Mouse (Mus musculus) CH12F3 (cell line): ENCODE results near the gene Rbm24.

ENCODE experiments used
- in situ Hi-C: fragments of 300-500 bp; cut with MboI; formaldehyde crosslinking; loops from 2 replicates; pipeline ENCODE4 v1.14.3; 2020; ENCODE audit warnings: low sequenced_read_pairs

Gene Rbm24

GRCm38 (mm10) chr13:46418141-46418601 lies at the start of gene Rbm24:
Gene Rbm24 (plus strand): TSS chr13:46418434.
- in situ Hi-C loops = no loop called here

- in situ Hi-C loops = no loop called here
These were observed 45.4 kb upstream of the Rbm24 start for GRCm38 (mm10) chr13:46372884-46373283.

- in situ Hi-C loops = no loop called here
These were observed 42.9 kb upstream of the Rbm24 start for GRCm38 (mm10) chr13:46375371-46375770.

- in situ Hi-C loops = no loop called here
These were observed 30.8 kb upstream of the Rbm24 start for GRCm38 (mm10) chr13:46387396-46387795.

GRCm38 (mm10) chr13:46391654-46392053 lies 26.6 kb upstream of the Rbm24 start:
- in situ Hi-C loops = no loop called here

GRCm38 (mm10) chr13:46392893-46393292 lies 25.3 kb upstream of the Rbm24 start:
- in situ Hi-C loops = no loop called here

- in situ Hi-C loops = no loop called here
These were observed 24.3 kb upstream of the Rbm24 start for GRCm38 (mm10) chr13:46393936-46394335.

GRCm38 (mm10) chr13:46397235-46397634 lies 21.0 kb upstream of the Rbm24 start:
- in situ Hi-C loops = no loop called here

- in situ Hi-C loops = no loop called here
These were observed 11.1 kb upstream of the Rbm24 start for GRCm38 (mm10) chr13:46407151-46407550.

GRCm38 (mm10) chr13:46412247-46412646 lies 6.0 kb upstream of the Rbm24 start:
- in situ Hi-C loops = no loop called here

GRCm38 (mm10) chr13:46413588-46413987 lies 4.6 kb upstream of the Rbm24 start:
- in situ Hi-C loops = no loop called here

GRCm38 (mm10) chr13:46414050-46414449 lies 4.2 kb upstream of the Rbm24 start:
- in situ Hi-C loops = no loop called here

GRCm38 (mm10) chr13:46416021-46416420 lies 2.2 kb upstream of the Rbm24 start:
- in situ Hi-C loops = no loop called here

- in situ Hi-C loops = no loop called here
These were observed 640 bp upstream of the Rbm24 start for GRCm38 (mm10) chr13:46417594-46417993.

- in situ Hi-C loops = no loop called here
These were observed 704 bp downstream of the Rbm24 start for GRCm38 (mm10) chr13:46418731-46419545.

GRCm38 (mm10) chr13:46419648-46420047 lies 1.4 kb downstream of the Rbm24 start:
- in situ Hi-C loops = no loop called here

GRCm38 (mm10) chr13:46420095-46420494 lies 1.9 kb downstream of the Rbm24 start:
- in situ Hi-C loops = no loop called here

GRCm38 (mm10) chr13:46423805-46424204 lies 5.6 kb downstream of the Rbm24 start:
- in situ Hi-C loops = no loop called here

GRCm38 (mm10) chr13:46424376-46424775 lies 6.1 kb downstream of the Rbm24 start:
- in situ Hi-C loops = no loop called here

GRCm38 (mm10) chr13:46426651-46427269 lies 8.5 kb downstream of the Rbm24 start:
- in situ Hi-C loops = no loop called here

GRCm38 (mm10) chr13:46428964-46429363 lies 10.7 kb downstream of the Rbm24 start:
- in situ Hi-C loops = no loop called here

GRCm38 (mm10) chr13:46429866-46430265 lies 11.6 kb downstream of the Rbm24 start:
- in situ Hi-C loops = no loop called here
